Mouse (Mus musculus) forebrain, embryonic 12.5 days (tissue): ENCODE data around the gene Hmgb3. TPM values are rescaled to one million over a fixed set of nuclear protein-coding genes. Genes with fewer than 3 reads are reported as not detected.

ENCODE experiments used
- ATAC-seq: fragments of 200-750 bp; cut with Nextera tagmentation; 2 replicates; pipeline ENCODE4 v1.8.0; 2017; ENCODE audit warnings: moderate TSS enrichment; ENCODE audit not compliant: low FRiP score
- H3K27ac ChIP-seq: fragments of 300-500 bp; sonication (generic); 2 replicates; pipeline ENCODE4 v1.5.1; 2016; ENCODE audit warnings: mild to moderate bottlenecking
- H3K27me3 ChIP-seq: fragments of 300-500 bp; sonication (generic); 2 replicates; pipeline ENCODE4 v1.6.1; 2016; ENCODE audit warnings: mild to moderate bottlenecking
- H3K36me3 ChIP-seq: fragments of 300-500 bp; sonication (generic); replicated peaks from 2 replicates; pipeline ENCODE4 v1.6.1; 2016; ENCODE audit warnings: mild to moderate bottlenecking
- H3K4me1 ChIP-seq: fragments of 300-500 bp; sonication (generic); 2 replicates; pipeline ENCODE4 v1.6.1; 2016
- H3K4me2 ChIP-seq: fragments of 300-500 bp; sonication (generic); 2 replicates; pipeline ENCODE4 v1.6.1; 2016; ENCODE audit warnings: mild to moderate bottlenecking, moderate library complexity
- H3K4me3 ChIP-seq: fragments of 300-500 bp; sonication (generic); replicated peaks from 2 replicates; pipeline ENCODE4 v1.5.1; 2016; ENCODE audit warnings: mild to moderate bottlenecking
- H3K9ac ChIP-seq: fragments of 300-500 bp; sonication (generic); 2 replicates; pipeline ENCODE4 v1.6.1; 2016; ENCODE audit warnings: mild to moderate bottlenecking
- H3K9me3 ChIP-seq: fragments of 300-500 bp; sonication (generic); 2 replicates; pipeline ENCODE4 v1.6.1; 2016
- WGBS: fragments of 180-500 bp; shearing (Covaris S2); methylation state at CpG from one replicate; pipeline ENCODE4 v1.1.7; 2016; 5-methylcytosine and 5-hydroxymethylcytosine counted together
- polyA plus RNA-seq: library from polyadenylated mRNA; unstranded; fragments of >200 nt; fragmentation: Nextera tagmentation; extraction: Ambion mirVana; gene quantifications from 2 replicates; pipeline ENCODE4 v1.2.1, GENCODE M21; 2016

Hmgb3 gene
- polyA plus RNA-seq, 1 experiment from 2014 or later = 808 TPM

DNA sequence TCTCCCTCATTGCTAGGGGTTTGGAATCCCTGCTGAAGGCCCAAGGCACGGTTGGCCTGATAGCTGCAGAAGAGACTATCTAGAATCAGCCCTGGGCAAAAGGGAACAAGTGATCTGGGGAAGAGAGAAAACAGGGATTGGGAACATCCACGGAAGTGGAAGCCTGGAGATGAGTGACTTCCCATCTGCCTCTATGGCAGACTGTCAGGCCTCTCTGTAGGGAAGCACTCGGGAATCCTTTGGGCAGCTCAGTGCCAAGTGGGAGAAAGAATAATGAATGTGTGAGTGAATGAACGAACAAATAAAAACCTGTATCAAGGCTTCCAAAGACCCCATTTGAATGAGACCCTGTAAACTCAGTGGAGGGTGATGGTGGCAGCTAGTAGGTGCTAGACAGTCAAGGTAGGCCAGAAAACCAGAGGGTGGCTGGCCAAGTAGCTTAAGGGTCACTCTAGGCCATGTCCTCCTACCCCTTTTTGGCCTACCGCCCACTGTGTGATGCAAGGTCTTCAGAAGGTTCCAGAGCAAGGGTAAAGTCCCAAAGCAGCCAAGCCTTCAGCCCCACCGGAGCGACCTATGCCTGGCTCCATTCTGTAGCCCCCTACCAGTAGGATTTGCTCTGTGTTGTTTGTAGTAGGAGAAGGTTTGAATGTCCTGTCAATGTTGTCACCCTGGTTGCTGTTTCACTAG is 14.8 kb upstream of the Hmgb3 start:
- H3K27ac ChIP-seq = no peak overlapping the region
- 86% methylated on average over 7 of the region's 7 CpGs for WGBS
- no peaks in the 10 kb centered on the region for H3K9me3 ChIP-seq
- no peak for ATAC-seq
- H3K9ac ChIP-seq = no peak overlapping the region
- no peak overlapping the region for H3K4me2 ChIP-seq
- no peaks in the 10 kb centered on the region for H3K4me1 ChIP-seq
- no peaks in the 10 kb centered on the region for H3K27me3 ChIP-seq
- H3K4me3 ChIP-seq = no peak overlapping the region
- H3K36me3 ChIP-seq = no peaks in the 10 kb centered on the region

DNA sequence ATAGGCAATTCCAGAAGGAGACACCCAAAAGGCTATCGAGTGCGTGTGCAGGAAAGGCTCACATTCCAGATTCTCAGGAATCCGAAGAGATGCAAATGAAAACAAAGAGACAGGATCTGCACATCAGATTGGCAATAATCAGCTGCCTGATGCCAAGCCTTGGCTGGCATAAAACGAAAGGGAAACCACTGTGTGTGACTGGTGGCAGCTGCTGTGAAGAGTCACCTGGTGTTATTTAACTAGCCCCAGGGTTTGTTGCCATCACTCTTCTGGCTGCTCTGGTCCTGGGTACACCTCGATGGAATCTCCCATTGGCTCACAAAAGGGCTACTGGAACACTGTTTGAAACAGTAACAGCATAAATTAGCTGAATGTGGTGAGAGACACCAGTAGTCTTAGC is 11.0 kb upstream of the Hmgb3 start:
- H3K9ac ChIP-seq = no peak overlapping the region
- H3K4me1 ChIP-seq = no peaks in the 10 kb centered on the region
- no peaks in the 10 kb centered on the region for H3K9me3 ChIP-seq
- H3K4me2 ChIP-seq = no peak overlapping the region
- no peak overlapping the region for H3K27ac ChIP-seq
- H3K27me3 ChIP-seq = no peaks in the 10 kb centered on the region
- 66% methylated on average over 5 of the region's 5 CpGs for whole genome bisulfite sequencing
- ATAC-seq = no peak
- H3K4me3 ChIP-seq = no peak overlapping the region
- H3K36me3 ChIP-seq = no peaks in the 10 kb centered on the region

DNA sequence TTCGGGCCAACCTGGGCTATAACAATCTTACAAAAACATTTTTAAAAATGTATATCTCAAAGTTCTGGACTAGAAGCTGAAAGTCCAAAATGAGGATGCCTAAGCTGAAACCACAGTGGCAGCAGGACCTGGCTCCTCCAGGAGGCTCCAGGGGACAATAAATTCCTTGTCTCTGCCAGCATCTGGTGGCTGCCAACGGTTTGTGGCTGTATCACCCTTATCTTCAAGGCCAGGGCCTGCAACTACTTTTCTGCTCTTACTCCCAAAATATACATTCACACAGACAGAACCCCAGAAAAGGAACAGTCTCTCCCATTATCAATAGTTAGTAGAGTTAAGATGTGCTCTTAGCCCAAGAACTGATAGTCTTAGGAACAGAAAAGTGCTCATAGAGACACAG is 10.6 kb upstream of the Hmgb3 start:
- Histone ChIP-seq H3K36me3 (no peaks in the 10 kb centered on the region), H3K27ac (no peak overlapping the region), H3K4me1 (no peaks in the 10 kb centered on the region), H3K27me3 (no peaks in the 10 kb centered on the region), H3K9me3 (no peaks in the 10 kb centered on the region), H3K4me3 (no peak overlapping the region), H3K9ac (no peak overlapping the region), H3K4me2 (no peak overlapping the region)
- 82% methylated on average over 2 of the region's 2 CpGs for WGBS
- no peak for ATAC-seq

DNA sequence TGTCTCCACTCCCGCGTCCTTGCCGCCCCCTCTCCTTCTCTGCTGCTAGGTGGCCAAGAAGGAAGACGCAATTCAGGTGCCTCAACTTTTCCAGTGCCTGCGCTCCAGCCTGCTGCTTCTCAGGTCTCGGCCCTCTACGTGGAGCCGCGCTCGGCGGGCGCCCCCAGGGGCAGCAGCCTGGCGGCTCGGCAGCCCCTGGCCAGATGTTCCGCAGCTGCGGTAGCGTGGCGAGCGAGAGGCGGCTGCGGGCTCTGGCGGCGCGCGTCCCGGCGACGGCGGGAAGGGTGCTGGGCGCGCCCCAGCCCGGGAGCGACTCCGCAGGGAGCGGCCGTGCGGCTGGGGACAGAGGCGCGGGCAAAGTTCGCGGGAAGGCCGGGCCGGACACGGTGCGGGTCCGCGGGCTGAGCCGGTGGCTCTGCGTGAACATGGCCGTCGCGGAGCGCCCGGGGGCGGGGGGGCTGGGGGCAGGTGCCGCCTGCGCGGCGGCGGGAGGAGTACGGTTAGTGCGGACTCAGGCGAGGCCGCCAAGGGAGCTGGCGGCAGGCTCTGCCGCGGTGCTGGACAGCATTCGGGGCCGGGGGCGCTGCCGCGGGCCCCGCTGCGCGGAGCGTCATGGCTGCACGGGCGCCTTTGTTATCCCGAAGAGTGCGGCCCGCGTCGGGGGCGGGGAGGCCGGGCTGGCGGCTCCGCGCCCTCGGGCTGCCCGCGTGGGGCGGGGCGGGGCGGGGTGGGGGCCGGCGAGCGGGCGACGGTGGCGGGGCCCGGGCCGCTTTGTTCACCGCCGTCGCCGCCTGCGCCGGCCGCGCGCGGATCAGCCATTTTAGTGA is 610 bp downstream of the Hmgb3 start:
- ATAC-seq = peak; percentile 69
- Histone ChIP-seq H3K9me3 (no peaks in the 10 kb centered on the region; the same call in 1 of the 2 replicates), H3K4me1 (no peaks in the 10 kb centered on the region), H3K4me3 (peak overlapping the region; percentile 73), H3K36me3 (peaks cover 16% of the 10 kb centered on the region), H3K9ac (peak overlapping the region; percentile 97), H3K27ac (peak overlapping the region; percentile 98), H3K4me2 (peak overlapping the region; percentile 55), H3K27me3 (0 out of 2 replicates have a peak, but pooled peaks cover 3% of the 10 kb centered on the region)
- WGBS = 21% methylated on average over 56 of the region's 112 CpGs

DNA sequence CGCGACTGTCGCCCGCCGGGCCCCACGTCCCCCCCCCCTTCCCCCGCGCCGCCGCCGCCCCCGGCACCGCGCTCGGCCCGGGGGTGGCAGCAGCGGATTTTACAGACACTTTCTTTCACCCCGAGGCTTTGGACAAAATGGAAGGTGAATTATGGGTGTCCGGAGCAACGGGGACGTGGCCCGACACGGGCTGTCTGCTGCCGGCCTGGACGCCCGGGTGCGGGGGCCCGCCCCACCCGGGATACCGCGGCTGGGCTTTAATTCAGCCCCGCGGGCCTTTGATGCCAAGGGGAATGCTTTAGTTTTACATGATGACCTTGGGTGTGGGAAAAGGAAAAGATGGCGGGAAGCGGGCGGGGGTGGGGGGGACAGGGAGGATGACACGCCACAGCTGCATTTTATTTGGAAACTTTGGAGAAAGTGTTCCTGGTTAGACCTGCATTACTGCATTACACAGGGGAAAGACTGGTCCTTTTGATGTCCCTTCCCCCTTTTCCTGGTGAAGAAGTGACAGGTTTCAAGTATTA is 1.3 kb downstream of the Hmgb3 start:
- Histone ChIP-seq H3K9ac (peak overlapping the region; percentile 97), H3K27ac (peak overlapping the region; percentile 98), H3K27me3 (0 out of 2 replicates have a peak, but pooled peaks cover 3% of the 10 kb centered on the region), H3K4me3 (peak overlapping the region; percentile 73), H3K36me3 (peaks cover 21% of the 10 kb centered on the region), H3K4me1 (no peaks in the 10 kb centered on the region), H3K9me3 (no peaks in the 10 kb centered on the region; the same call in 1 of the 2 replicates), H3K4me2 (peak overlapping the region; percentile 54)
- no peak; the same call in 1 of the 2 replicates for ATAC-seq
- 31% methylated on average over 24 of the region's 37 CpGs for WGBS

DNA sequence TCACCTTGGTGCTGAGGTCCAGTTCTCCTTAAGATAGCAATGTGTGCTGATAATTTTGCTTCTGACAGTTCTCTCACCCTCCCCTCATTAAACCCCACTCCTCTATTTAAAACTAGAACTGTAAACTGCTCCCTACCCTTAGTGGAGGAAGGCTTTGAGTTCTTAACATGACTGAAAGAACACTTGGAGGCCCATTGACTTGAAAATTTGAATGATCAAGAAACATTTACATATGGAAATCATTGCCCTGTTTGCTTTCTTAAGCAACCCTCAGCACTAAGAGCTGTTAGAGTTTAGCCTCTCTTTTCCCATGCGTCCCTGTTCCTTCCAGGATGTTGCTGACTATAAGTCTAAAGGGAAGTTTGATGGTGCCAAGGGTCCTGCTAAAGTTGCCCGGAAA is 3.6 kb downstream of the Hmgb3 start:
- H3K9me3 ChIP-seq = no peaks in the 10 kb centered on the region; the same call in 1 of the 2 replicates
- H3K4me2 ChIP-seq = no peak overlapping the region
- H3K36me3 ChIP-seq = peaks cover 21% of the 10 kb centered on the region
- H3K27ac ChIP-seq = no peak overlapping the region
- H3K9ac ChIP-seq = no peak overlapping the region
- H3K4me3 ChIP-seq = no peak overlapping the region
- no peak for ATAC-seq
- 71% methylated on average over 2 of the region's 2 CpGs for WGBS
- H3K27me3 ChIP-seq = no peaks in the 10 kb centered on the region
- no peaks in the 10 kb centered on the region for H3K4me1 ChIP-seq

DNA sequence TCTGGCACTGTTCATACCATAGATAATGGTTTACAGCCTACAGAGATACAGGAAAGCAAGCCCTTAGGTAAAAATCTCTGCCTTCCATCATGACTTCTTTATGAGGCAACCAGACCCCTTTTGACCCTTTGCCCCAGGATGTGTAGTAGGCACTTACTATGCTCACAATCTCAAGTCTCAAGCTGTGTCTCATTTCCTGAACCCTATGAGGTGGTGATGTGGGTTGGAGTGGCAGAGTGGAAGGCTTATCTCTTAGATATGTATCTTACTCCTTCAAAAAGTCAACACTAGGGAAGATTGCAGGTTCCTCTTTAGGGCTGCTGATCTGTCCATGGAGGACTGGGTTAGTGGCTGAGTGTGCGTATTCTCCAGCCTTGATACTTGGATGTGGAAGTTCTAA is 5.1 kb downstream of the Hmgb3 start:
- ATAC-seq = no peak
- no peak overlapping the region for H3K9ac ChIP-seq
- H3K4me2 ChIP-seq = no peak overlapping the region
- no peaks in the 10 kb centered on the region for H3K27me3 ChIP-seq
- no peak overlapping the region for H3K4me3 ChIP-seq
- H3K27ac ChIP-seq = no peak overlapping the region
- no peaks in the 10 kb centered on the region; the same call in 1 of the 2 replicates for H3K9me3 ChIP-seq
- no peaks in the 10 kb centered on the region for H3K4me1 ChIP-seq
- 100% methylated on average over 1 of the region's 1 CpGs for WGBS
- H3K36me3 ChIP-seq = peaks cover 21% of the 10 kb centered on the region

DNA sequence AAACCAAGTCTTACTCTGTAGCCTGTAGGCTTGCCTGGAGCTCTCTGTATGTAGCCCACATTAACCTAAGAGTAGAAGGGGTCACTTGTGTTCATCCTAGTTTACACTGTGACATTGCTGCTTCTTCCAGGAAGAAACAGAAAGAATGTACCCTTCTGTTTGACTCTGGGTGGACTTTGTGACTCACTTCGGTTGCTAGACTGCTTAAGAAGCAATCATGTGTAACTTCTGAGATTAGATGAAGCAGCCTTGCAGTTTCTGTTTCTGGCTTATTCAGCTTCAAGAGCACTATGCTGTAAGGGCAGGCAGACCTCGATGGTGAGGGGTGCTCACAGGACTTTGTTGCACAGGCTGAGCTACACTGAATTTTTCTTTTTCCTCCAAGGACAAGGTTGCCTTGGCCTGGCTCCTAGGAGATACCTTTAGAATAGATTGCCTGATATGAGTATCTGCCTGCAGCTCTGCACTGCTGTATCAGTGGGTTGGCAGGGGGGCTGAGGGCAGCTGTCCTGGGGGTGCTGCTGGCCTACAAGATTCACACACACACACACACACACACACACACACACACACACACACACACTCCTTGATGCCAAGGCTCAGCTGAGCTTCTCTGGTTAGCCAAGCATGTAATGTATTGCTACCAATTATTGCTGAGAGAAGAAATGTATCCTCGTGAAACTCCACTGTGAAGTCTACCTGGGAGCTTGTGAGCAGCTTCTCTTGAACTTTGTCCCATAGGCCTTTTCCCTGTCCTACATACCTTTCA is 17.6 kb downstream of the Hmgb3 start:
- no peak for ATAC-seq
- H3K4me1 ChIP-seq = no peaks in the 10 kb centered on the region
- 82% methylated on average over 3 of the region's 3 CpGs for WGBS
- no peaks in the 10 kb centered on the region for H3K27me3 ChIP-seq
- no peak overlapping the region for H3K9ac ChIP-seq
- no peaks in the 10 kb centered on the region for H3K9me3 ChIP-seq
- H3K36me3 ChIP-seq = no peaks in the 10 kb centered on the region
- H3K27ac ChIP-seq = no peak overlapping the region
- no peak overlapping the region for H3K4me3 ChIP-seq
- H3K4me2 ChIP-seq = no peak overlapping the region

DNA sequence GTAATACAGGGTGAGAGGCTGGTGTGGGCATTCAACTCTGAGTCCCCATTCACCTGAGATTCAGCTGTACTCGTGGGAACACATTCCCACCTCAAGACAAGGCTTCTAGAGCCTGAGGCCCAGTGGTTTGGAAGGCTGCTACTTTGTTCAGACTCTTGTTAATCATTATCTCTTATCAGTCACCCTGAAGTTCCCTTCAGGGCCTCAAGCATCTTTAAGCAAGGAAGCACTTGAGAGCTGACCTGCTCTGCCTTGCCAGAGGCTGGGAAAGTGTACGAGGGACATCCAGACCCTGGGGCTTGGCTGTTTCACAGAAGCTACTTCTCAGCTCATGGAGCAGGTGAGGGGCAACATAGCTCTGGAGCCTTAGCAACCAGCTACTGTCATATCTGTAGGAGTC is 19.8 kb downstream of the Hmgb3 start:
- Histone ChIP-seq H3K36me3 (no peaks in the 10 kb centered on the region), H3K27ac (no peak overlapping the region), H3K27me3 (no peaks in the 10 kb centered on the region), H3K9me3 (no peaks in the 10 kb centered on the region), H3K4me3 (no peak overlapping the region), H3K4me2 (no peak overlapping the region), H3K4me1 (no peaks in the 10 kb centered on the region), H3K9ac (no peak overlapping the region)
- 72% methylated on average over 2 of the region's 2 CpGs for WGBS
- no peak for ATAC-seq

DNA sequence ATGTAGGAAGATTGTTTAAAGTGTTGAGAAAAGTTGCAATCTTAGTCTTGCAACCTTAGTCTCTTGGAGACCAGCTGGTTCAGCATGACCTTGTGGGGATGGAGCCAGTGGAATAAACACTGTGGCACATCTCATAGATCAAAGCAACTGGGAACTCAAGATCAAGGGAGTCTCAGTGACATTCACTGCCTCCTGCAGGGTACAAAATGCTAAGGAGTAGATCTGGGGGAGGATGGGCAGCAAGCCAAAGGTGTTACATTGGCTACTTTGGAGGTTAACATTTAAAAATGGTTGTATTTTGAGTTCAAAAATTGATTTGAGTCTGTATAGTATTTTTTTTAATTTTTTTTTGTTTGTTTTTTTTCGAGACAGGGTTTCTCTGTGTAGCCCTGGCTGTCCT is 33.5 kb downstream of the Hmgb3 start:
- H3K4me2 ChIP-seq = no peak overlapping the region
- H3K4me1 ChIP-seq = no peaks in the 10 kb centered on the region
- WGBS = 50% methylated on average over 1 of the region's 1 CpGs
- H3K9ac ChIP-seq = no peak overlapping the region
- H3K27ac ChIP-seq = no peak overlapping the region
- no peaks in the 10 kb centered on the region for H3K36me3 ChIP-seq
- no peak for ATAC-seq
- no peaks in the 10 kb centered on the region for H3K9me3 ChIP-seq
- H3K4me3 ChIP-seq = no peak overlapping the region
- H3K27me3 ChIP-seq = no peaks in the 10 kb centered on the region

DNA sequence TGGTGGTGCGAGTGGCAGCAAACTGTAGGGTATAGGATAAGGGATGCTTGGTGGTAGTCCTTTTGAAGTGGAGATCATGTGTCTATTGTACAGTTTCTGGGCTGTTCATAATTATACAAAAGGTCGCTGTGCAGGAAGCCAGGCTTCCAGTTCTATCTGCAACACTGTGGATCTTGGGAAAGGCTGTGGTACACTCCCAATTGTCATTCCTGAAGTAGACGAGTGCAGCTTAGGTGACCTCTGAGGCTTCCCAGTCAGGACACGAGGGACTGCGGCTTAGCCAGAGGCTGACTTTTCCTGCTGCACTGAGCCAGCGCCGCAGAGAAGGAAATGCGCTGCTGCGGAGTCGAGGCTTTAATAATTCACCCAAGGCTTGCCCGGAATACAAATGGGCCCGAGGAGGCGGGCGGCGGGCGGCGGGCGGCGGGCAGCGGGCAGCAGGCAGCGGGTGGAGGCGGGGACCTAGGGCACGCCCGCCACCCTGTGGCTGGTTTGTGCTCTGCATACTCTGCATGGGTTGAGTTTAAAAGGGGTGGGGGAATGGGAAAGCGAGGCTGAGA is 45.4 kb downstream of the Hmgb3 start:
- peak; percentile 88 for ATAC-seq
- no peak overlapping the region for H3K27ac ChIP-seq
- H3K9ac ChIP-seq = no peak overlapping the region
- H3K27me3 ChIP-seq = peaks cover 12% of the 10 kb centered on the region; the same call in 1 of the 2 replicates
- no peaks in the 10 kb centered on the region for H3K9me3 ChIP-seq
- peaks cover 2% of the 10 kb centered on the region; the same call in 1 of the 2 replicates for H3K4me1 ChIP-seq
- no peaks in the 10 kb centered on the region for H3K36me3 ChIP-seq
- 22% methylated on average over 14 of the region's 25 CpGs for WGBS
- H3K4me3 ChIP-seq = peak overlapping the region; percentile 26
- peak overlapping the region; percentile 53 for H3K4me2 ChIP-seq
